In genomic region chr9:95803783-95804182, GRCm38 (mm10) we compare ENCODE assay signal across 24 mouse cellular contexts. TPM values are rescaled to one million over a fixed set of nuclear protein-coding genes. Genes with fewer than 3 reads are reported as not detected.
DNase-seq lines count a peak whose midpoint lies in the region; ATAC-seq lines count a peak whose summit lies in the region.
"Had no signal": no experiment of that assay in that cellular context is flagged by ENCODE, and none has a peak within 500 bp of the region (broad histone marks: within the 10 kb centered on the region; RNA-seq: fewer than 3 reads in every experiment).

No protein-coding gene starts in this region.

- no peaks in the 10 kb centered on the region for H3K36me3 ChIP-seq in heart, embryonic 13.5 days
- no peaks in the 10 kb centered on the region for H3K36me3 ChIP-seq in kidney, embryonic 15.5 days
- H3K36me3 ChIP-seq: embryonic facial prominence, embryonic 10.5 days; heart, embryonic 10.5 days; hindbrain, embryonic 15.5 days had no signal

- no peak overlapping the region for H3K4me2 ChIP-seq in heart, embryonic 13.5 days
- H3K4me2 ChIP-seq in kidney, embryonic 15.5 days, result no peak overlapping the region
- H3K4me2 ChIP-seq: forebrain, embryonic 13.5 days; hindbrain, embryonic 15.5 days had no signal

- no peaks in the 10 kb centered on the region for H3K4me1 ChIP-seq in heart, embryonic 13.5 days
- H3K4me1 ChIP-seq in kidney, embryonic 15.5 days, result no peaks in the 10 kb centered on the region
- H3K4me1 ChIP-seq: embryonic facial prominence, embryonic 10.5 days; forebrain, embryonic 13.5 days; hindbrain, embryonic 15.5 days had no signal

- WGBS in heart, embryonic 13.5 days, result 67% methylated on average over 3 of the region's 3 CpGs
- WGBS in kidney, embryonic 15.5 days, result 82% methylated on average over 3 of the region's 3 CpGs

- DNase-seq in heart, adult 9 months (ENCODE audit: low spot score in 2 of 2), result no peak
- DNase-seq in 416B (ENCODE audit: low read depth), result peak; percentile 32
- peak; percentile 50 for DNase-seq in MEL-GATA-1-ER (ENCODE audit: extremely low read depth, low read depth)
- DNase-seq in frontal cortex, postnatal 25 days (ENCODE audit: low spot score in 2 of 2), result no peak
- DNase-seq: adrenal gland, postnatal 14 days; B cell, adult 2 months; cerebellum, adult 11-12 months; cerebellum, adult 9-10 months; cerebellum, postnatal 36 days; forebrain, postnatal 0 days; gastrocnemius, adult 2 months; gastrocnemius, postnatal 25 days had no signal

- ATAC-seq in heart, embryonic 13.5 days (ENCODE audit: extremely low read depth, insufficient number of reproducible peaks, low FRiP score, low TSS enrichment), result no peak
- 0 out of 2 replicates have a peak, but pooled peaks have one; percentile 23 for ATAC-seq in megakaryocyte-erythroid progenitor cell, adult 5-6 weeks (replicated peaks; ENCODE audit: low FRiP score, low TSS enrichment, poor library complexity, severe bottlenecking)
- ATAC-seq in kidney, embryonic 15.5 days (replicated peaks; ENCODE audit: low FRiP score), result no peak
- ATAC-seq: activated CD4-positive, CD25-positive, alpha-beta regulatory T cell, adult 4 months; forebrain, embryonic 13.5 days; forebrain, postnatal 0 days; intestine, embryonic 16.5 days; Patski had no signal

- H3K27ac ChIP-seq in heart, embryonic 13.5 days (replicated peaks), result peak overlapping the region; percentile 32; the same call in 1 of the 2 replicates
- H3K27ac ChIP-seq in kidney, embryonic 15.5 days, result no peak overlapping the region
- H3K27ac ChIP-seq: embryonic facial prominence, embryonic 10.5 days; forebrain, embryonic 13.5 days; gastrocnemius, adult 2 months; heart, embryonic 10.5 days; hindbrain, embryonic 15.5 days had no signal

- no peaks in the 10 kb centered on the region for H3K27me3 ChIP-seq in heart, embryonic 13.5 days (replicated peaks)
- no peaks in the 10 kb centered on the region for H3K27me3 ChIP-seq in kidney, embryonic 15.5 days
- H3K27me3 ChIP-seq: forebrain, embryonic 13.5 days; hindbrain, embryonic 15.5 days; Patski had no signal

- H3K4me3 ChIP-seq in heart, embryonic 13.5 days, result no peak overlapping the region
- no peak overlapping the region for H3K4me3 ChIP-seq in kidney, embryonic 15.5 days (replicated peaks)
- H3K4me3 ChIP-seq: embryonic facial prominence, embryonic 10.5 days; forebrain, embryonic 13.5 days; gastrocnemius, adult 2 months; heart, embryonic 10.5 days; hindbrain, embryonic 15.5 days had no signal

- H3K9me3 ChIP-seq in heart, embryonic 13.5 days, result no peaks in the 10 kb centered on the region
- no peaks in the 10 kb centered on the region for H3K9me3 ChIP-seq in kidney, embryonic 15.5 days (replicated peaks)
- H3K9me3 ChIP-seq: embryonic facial prominence, embryonic 10.5 days; forebrain, embryonic 13.5 days; heart, embryonic 10.5 days; hindbrain, embryonic 15.5 days had no signal

- no peak overlapping the region for H3K9ac ChIP-seq in heart, embryonic 13.5 days
- no peak overlapping the region for H3K9ac ChIP-seq in kidney, embryonic 15.5 days
- H3K9ac ChIP-seq: forebrain, embryonic 13.5 days; forebrain, postnatal 0 days; hindbrain, embryonic 15.5 days had no signal

RNA-seq across cellular contexts. Expression of gene Pls1, which starts 41.3 kb away (rescaled TPM):
- polyA plus RNA-seq in heart, embryonic 13.5 days (2015; fragmentation: Nextera tagmentation; extraction: Ambion mirVana), result 1.1 and 1.6 TPM in 2 replicates
- not detected in 2 replicates for total RNA-seq in megakaryocyte-erythroid progenitor cell, adult 5-6 weeks (2014; fragmentation: Nextera tagmentation)
- 0.42 and 2.2 TPM in 2 replicates for total RNA-seq in megakaryocyte-erythroid progenitor cell, adult 5-6 weeks (2017)
- 17.2 and 18.9 TPM in 2 replicates for polyA plus RNA-seq in kidney, embryonic 15.5 days (2015; fragmentation: Nextera tagmentation; extraction: Ambion mirVana)
- total RNA-seq: gastrocnemius, postnatal 25 days; granulocyte monocyte progenitor cell, adult 5-6 weeks; MEL had no signal

RNA-seq across cellular contexts. Expression of gene Trpc1, which starts 53.6 kb away (rescaled TPM):
- 1.8 and 2.1 TPM in 2 replicates for polyA plus RNA-seq in heart, embryonic 13.5 days (2015; fragmentation: Nextera tagmentation; extraction: Ambion mirVana)
- total RNA-seq in megakaryocyte-erythroid progenitor cell, adult 5-6 weeks (2014; fragmentation: Nextera tagmentation), result 0.20 TPM in 1 of 2 replicates, not detected in the other
- 0.09 TPM in 1 of 2 replicates, not detected in the other for total RNA-seq in megakaryocyte-erythroid progenitor cell, adult 5-6 weeks (2017)
- polyA plus RNA-seq in kidney, embryonic 15.5 days (2015; fragmentation: Nextera tagmentation; extraction: Ambion mirVana), result 3.6 and 3.9 TPM in 2 replicates
- total RNA-seq: granulocyte monocyte progenitor cell, adult 5-6 weeks had no signal

RNA-seq across cellular contexts. Expression of gene Atr, which starts 53.6 kb away (rescaled TPM):
- polyA plus RNA-seq in heart, embryonic 13.5 days (2015; fragmentation: Nextera tagmentation; extraction: Ambion mirVana), result 9.0 TPM in 2 replicates
- 34.8 and 53.1 TPM in 2 replicates for total RNA-seq in megakaryocyte-erythroid progenitor cell, adult 5-6 weeks (2014; fragmentation: Nextera tagmentation)
- 61.9 and 85.5 TPM in 2 replicates for total RNA-seq in megakaryocyte-erythroid progenitor cell, adult 5-6 weeks (2017)
- 16.1 and 16.6 TPM in 2 replicates for polyA plus RNA-seq in kidney, embryonic 15.5 days (2015; fragmentation: Nextera tagmentation; extraction: Ambion mirVana)

Comparison
In these comparisons a context has a peak if more than half of its experiments do, and no peak if none do; other contexts are left out.
1. DNase-seq: peak in 416B (single experiment) and MEL-GATA-1-ER (single experiment); none in heart, adult 9 months (0 of 2) and frontal cortex, postnatal 25 days (0 of 2).